Mouse (Mus musculus) heart, embryonic 10.5 days (tissue): ENCODE measurements around the gene Elf1. TPM values are rescaled to one million over a fixed set of nuclear protein-coding genes. Genes with fewer than 3 reads are reported as not detected.
"Not testable (repeated sequence)": the region's sequence is repeated elsewhere in the genome, so short reads cannot be mapped to it uniquely, and the experiment has no call there.

Source experiments
- DNase-seq: peaks from one replicate; pipeline ENCODE4 v3.0.0-alpha.2; 2017; ENCODE audit warnings: low spot score
- H3K27ac ChIP-seq: fragments of 300-500 bp; sonication (generic); 2 replicates; pipeline ENCODE4 v1.5.1; 2016; ENCODE audit warnings: mild to moderate bottlenecking
- H3K27me3 ChIP-seq: fragments of 300-500 bp; sonication (generic); 2 replicates; pipeline ENCODE4 v1.6.1; 2016; ENCODE audit warnings: mild to moderate bottlenecking; ENCODE audit not compliant: poor library complexity, insufficient read depth, severe bottlenecking
- H3K36me3 ChIP-seq: fragments of 300-500 bp; sonication (generic); 2 replicates; pipeline ENCODE4 v1.6.1; 2016; ENCODE audit warnings: mild to moderate bottlenecking, moderate library complexity
- H3K4me1 ChIP-seq: fragments of 300-500 bp; sonication (generic); 2 replicates; pipeline ENCODE4 v1.6.1; 2016; ENCODE audit warnings: mild to moderate bottlenecking
- H3K4me3 ChIP-seq: fragments of 300-500 bp; sonication (generic); 2 replicates; pipeline ENCODE4 v1.5.1; 2016; ENCODE audit warnings: mild to moderate bottlenecking, moderate library complexity
- H3K9me3 ChIP-seq: fragments of 300-500 bp; sonication (generic); 2 replicates; pipeline ENCODE4 v1.6.1; 2016; ENCODE audit warnings: mild to moderate bottlenecking, moderate library complexity
- WGBS: fragments of 180-500 bp; shearing (Covaris S2); methylation state at CpG from one replicate; pipeline ENCODE4 v1.1.7; 2016; 5-methylcytosine and 5-hydroxymethylcytosine counted together
- polyA plus RNA-seq: library from polyadenylated mRNA; unstranded; fragments of >200 nt; fragmentation: Nextera tagmentation; extraction: Ambion mirVana; gene quantifications from 2 replicates; pipeline ENCODE4 v1.2.1, GENCODE M21; 2016

Gene Elf1
- polyA plus RNA-seq, 1 experiment from 2014 or later, result 7.5 TPM

GRCm38 (mm10) chr14:79518123-79518522 lies 37.1 kb downstream of the Elf1 start:
- Histone ChIP-seq H3K36me3 (no peaks in the 10 kb centered on the region), H3K27me3 (no peaks in the 10 kb centered on the region), H3K27ac (no peak overlapping the region), H3K9me3 (no peaks in the 10 kb centered on the region), H3K4me3 (no peak overlapping the region), H3K4me1 (peaks cover 9% of the 10 kb centered on the region; the same call in 1 of the 2 replicates)
- 82% methylated on average over 2 of the region's 2 CpGs for WGBS
- no peak for DNase-seq

- no peaks in the 10 kb centered on the region for H3K36me3 ChIP-seq
- no peak overlapping the region for H3K4me3 ChIP-seq
- H3K27me3 ChIP-seq, result no peaks in the 10 kb centered on the region
- no peak for DNase-seq
- peaks cover 9% of the 10 kb centered on the region; the same call in 1 of the 2 replicates for H3K4me1 ChIP-seq
- 70% methylated on average over 19 of the region's 19 CpGs for WGBS
- H3K9me3 ChIP-seq, result no peaks in the 10 kb centered on the region
- no peak overlapping the region for H3K27ac ChIP-seq
Observed at GRCm38 (mm10) chr14:79518761-79519662, 38.0 kb downstream of the Elf1 start.

GRCm38 (mm10) chr14:79519663-79519975 lies 38.6 kb downstream of the Elf1 start:
- DNase-seq, result no peak
- Histone ChIP-seq H3K4me1 (peaks cover 9% of the 10 kb centered on the region; the same call in 1 of the 2 replicates), H3K9me3 (no peaks in the 10 kb centered on the region), H3K27me3 (no peaks in the 10 kb centered on the region), H3K27ac (no peak overlapping the region), H3K4me3 (no peak overlapping the region), H3K36me3 (no peaks in the 10 kb centered on the region)
- WGBS, result 55% methylated on average over 1 of the region's 1 CpGs

- H3K27me3 ChIP-seq, result no peaks in the 10 kb centered on the region
- peaks cover 9% of the 10 kb centered on the region; the same call in 1 of the 2 replicates for H3K4me1 ChIP-seq
- H3K27ac ChIP-seq, result no peak overlapping the region
- no peak for DNase-seq
- H3K9me3 ChIP-seq, result no peaks in the 10 kb centered on the region
- no peak overlapping the region for H3K4me3 ChIP-seq
- H3K36me3 ChIP-seq, result no peaks in the 10 kb centered on the region
Observed at GRCm38 (mm10) chr14:79520612-79521011, 39.6 kb downstream of the Elf1 start.

- DNase-seq, result no peak
- H3K27ac ChIP-seq, result no peak overlapping the region
- no peaks in the 10 kb centered on the region for H3K9me3 ChIP-seq
- H3K36me3 ChIP-seq, result no peaks in the 10 kb centered on the region
- no peaks in the 10 kb centered on the region for H3K27me3 ChIP-seq
- WGBS, result 81% methylated on average over 1 of the region's 1 CpGs
- H3K4me1 ChIP-seq, result peaks cover 9% of the 10 kb centered on the region; the same call in 1 of the 2 replicates
- H3K4me3 ChIP-seq, result no peak overlapping the region
Observed at GRCm38 (mm10) chr14:79521056-79521455, 40.1 kb downstream of the Elf1 start.

- 67% methylated on average over 6 of the region's 6 CpGs for WGBS
- DNase-seq, result no peak
- peaks cover 9% of the 10 kb centered on the region; the same call in 1 of the 2 replicates for H3K4me1 ChIP-seq
- H3K9me3 ChIP-seq, result no peaks in the 10 kb centered on the region
- H3K36me3 ChIP-seq, result no peaks in the 10 kb centered on the region
- no peak overlapping the region for H3K4me3 ChIP-seq
- H3K27ac ChIP-seq, result no peak overlapping the region
- no peaks in the 10 kb centered on the region for H3K27me3 ChIP-seq
Observed at GRCm38 (mm10) chr14:79521471-79522117, 40.6 kb downstream of the Elf1 start.

- no peak overlapping the region for H3K27ac ChIP-seq
- H3K4me3 ChIP-seq, result no peak overlapping the region
- H3K36me3 ChIP-seq, result no peaks in the 10 kb centered on the region
- 84% methylated on average over 9 of the region's 9 CpGs for WGBS
- no peaks in the 10 kb centered on the region for H3K27me3 ChIP-seq
- DNase-seq, result no peak
- H3K4me1 ChIP-seq, result peaks cover 9% of the 10 kb centered on the region; the same call in 1 of the 2 replicates
- H3K9me3 ChIP-seq, result no peaks in the 10 kb centered on the region
Observed at GRCm38 (mm10) chr14:79522387-79522786, 41.4 kb downstream of the Elf1 start.

GRCm38 (mm10) chr14:79526106-79526505 lies 45.1 kb downstream of the Elf1 start:
- not testable (repeated sequence) for H3K27me3 ChIP-seq, H3K27ac ChIP-seq, H3K36me3 ChIP-seq, H3K4me3 ChIP-seq, DNase-seq, H3K9me3 ChIP-seq
- WGBS, result 85% methylated on average over 12 of the region's 12 CpGs
- H3K4me1 ChIP-seq, result peaks cover 12% of the 10 kb centered on the region

GRCm38 (mm10) chr14:79527704-79528103 lies 46.7 kb downstream of the Elf1 start:
- Histone ChIP-seq H3K4me1 (peaks cover 6% of the 10 kb centered on the region), H3K9me3 (no peaks in the 10 kb centered on the region), H3K36me3 (no peaks in the 10 kb centered on the region), H3K4me3 (no peak overlapping the region), H3K27me3 (no peaks in the 10 kb centered on the region), H3K27ac (no peak overlapping the region)
- 57% methylated on average over 6 of the region's 6 CpGs for WGBS
- no peak for DNase-seq

- no peaks in the 10 kb centered on the region for H3K36me3 ChIP-seq
- 71% methylated on average over 10 of the region's 10 CpGs for WGBS
- no peaks in the 10 kb centered on the region for H3K9me3 ChIP-seq
- H3K4me3 ChIP-seq, result no peak overlapping the region
- DNase-seq, result peak; percentile 84
- no peaks in the 10 kb centered on the region for H3K27me3 ChIP-seq
- H3K4me1 ChIP-seq, result peaks cover 6% of the 10 kb centered on the region
- no peak overlapping the region for H3K27ac ChIP-seq
Observed at GRCm38 (mm10) chr14:79529581-79530554, 48.9 kb downstream of the Elf1 start.

- Histone ChIP-seq H3K9me3 (no peaks in the 10 kb centered on the region), H3K27me3 (no peaks in the 10 kb centered on the region), H3K36me3 (no peaks in the 10 kb centered on the region), H3K4me1 (peaks cover 6% of the 10 kb centered on the region), H3K27ac (peak overlapping the region; percentile 42; the same call in 1 of the 2 replicates), H3K4me3 (no peak overlapping the region)
- DNase-seq, result no peak
- WGBS, result 88% methylated on average over 6 of the region's 6 CpGs
Observed at GRCm38 (mm10) chr14:79530761-79531160, 49.8 kb downstream of the Elf1 start.

GRCm38 (mm10) chr14:79532036-79532776 lies 51.2 kb downstream of the Elf1 start:
- Histone ChIP-seq H3K27me3 (no peaks in the 10 kb centered on the region), H3K4me1 (peaks cover 6% of the 10 kb centered on the region), H3K9me3 (no peaks in the 10 kb centered on the region), H3K27ac (no peak overlapping the region), H3K4me3 (no peak overlapping the region), H3K36me3 (no peaks in the 10 kb centered on the region)
- WGBS, result 86% methylated on average over 8 of the region's 8 CpGs
- no peak for DNase-seq
